In the genomic region with DNA sequence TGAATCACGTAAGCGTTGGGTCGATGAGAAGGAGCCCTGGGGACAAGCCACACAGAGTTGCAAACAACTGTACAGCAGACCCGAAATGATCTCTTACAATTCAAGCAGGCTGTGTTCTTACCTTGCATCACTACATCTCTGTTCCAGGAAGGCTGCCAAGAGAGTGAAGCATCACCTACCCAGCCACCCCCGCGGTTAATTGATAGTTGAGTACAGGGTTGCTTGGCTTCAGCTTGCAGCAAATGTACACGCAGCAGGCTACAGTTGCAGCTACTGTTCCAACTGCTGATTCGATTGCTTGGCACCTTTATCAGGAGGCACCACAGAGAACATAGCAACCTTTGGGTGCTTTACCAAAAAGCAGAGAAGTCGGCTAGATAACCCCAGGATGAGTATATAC, we compare ENCODE assay signal across 20 mouse cellular contexts.
DNase-seq lines count a peak whose midpoint lies in the region; ATAC-seq and TF ChIP-seq lines count a peak whose summit lies in the region.
"Had no signal": no experiment of that assay in that cellular context is flagged by ENCODE, and none has a peak within 500 bp of the region (broad histone marks: within the 10 kb centered on the region; RNA-seq: fewer than 3 reads in every experiment).

No protein-coding gene starts in this region.

- WGBS in hindbrain, postnatal 0 days = 75% methylated on average over 9 of the region's 9 CpGs
- WGBS in hindbrain, embryonic 14.5 days = 85% methylated on average over 9 of the region's 9 CpGs

- no peaks in the 10 kb centered on the region for H3K36me3 ChIP-seq in hindbrain, postnatal 0 days (ENCODE audit: insufficient read depth, low read length)
- H3K36me3 ChIP-seq in hindbrain, embryonic 14.5 days (replicated peaks; ENCODE audit: control insufficient read depth, insufficient read depth) = no peaks in the 10 kb centered on the region
- H3K36me3 ChIP-seq: embryonic facial prominence, embryonic 15.5 days; intestine, embryonic 15.5 days; lung, embryonic 15.5 days; neural tube, embryonic 13.5 days had no signal

- H3K27ac ChIP-seq in hindbrain, postnatal 0 days = no peak overlapping the region
- H3K27ac ChIP-seq in hindbrain, embryonic 14.5 days = no peak overlapping the region
- H3K27ac ChIP-seq: embryonic facial prominence, embryonic 15.5 days; forebrain, embryonic 13.5 days; gastrocnemius, adult 2 months; intestine, embryonic 15.5 days; kidney, postnatal 0 days; left cerebral cortex, adult 2 months; lung, embryonic 15.5 days; neural tube, embryonic 13.5 days; stomach, postnatal 0 days had no signal

- no peak for TF ChIP-seq CTCF in hindbrain, postnatal 0 days (IDR thresholded peaks at IDR 0.05; ENCODE audit: low read depth)

- no peaks in the 10 kb centered on the region for H3K9me3 ChIP-seq in hindbrain, postnatal 0 days (ENCODE audit: low read length)
- H3K9me3 ChIP-seq in hindbrain, embryonic 14.5 days (ENCODE audit: control insufficient read depth, low read length) = no peaks in the 10 kb centered on the region
- H3K9me3 ChIP-seq: embryonic facial prominence, embryonic 15.5 days; forebrain, embryonic 13.5 days; intestine, embryonic 15.5 days; lung, embryonic 15.5 days; neural tube, embryonic 13.5 days had no signal

- DNase-seq in hindbrain, postnatal 0 days (ENCODE audit: low spot score) = peak; percentile 58
- DNase-seq in hindbrain, embryonic 14.5 days (ENCODE audit: low spot score) = no peak
- peak; percentile 37 to 41 for DNase-seq in right cerebral cortex, adult 2 months (ENCODE audit: low spot score in 2 of 2)
- no peak for DNase-seq in right cerebral cortex, postnatal 14 days
- DNase-seq in layer of hippocampus, adult 8-10 months (ENCODE audit: low spot score in 2 of 2) = peak; percentile 37 to 55
- DNase-seq in gastrocnemius, postnatal 14 days = no peak
- DNase-seq in retina, embryonic 14.5 days (ENCODE audit: low spot score) = no peak
- DNase-seq: adrenal gland, adult 2 months; cerebellum, adult 8-10 months; gastrocnemius, adult 2 months; heart, postnatal 14 days had no signal

- H3K4me3 ChIP-seq in hindbrain, postnatal 0 days (ENCODE audit: low read length) = no peak overlapping the region
- no peak overlapping the region for H3K4me3 ChIP-seq in hindbrain, embryonic 14.5 days (replicated peaks; ENCODE audit: low read length)
- H3K4me3 ChIP-seq: embryonic facial prominence, embryonic 15.5 days; forebrain, embryonic 13.5 days; gastrocnemius, adult 2 months; intestine, embryonic 15.5 days; left cerebral cortex, adult 2 months; lung, embryonic 15.5 days; neural tube, embryonic 13.5 days had no signal

- ATAC-seq in hindbrain, postnatal 0 days = no peak
- no peak for ATAC-seq in hindbrain, embryonic 14.5 days (ENCODE audit: low FRiP score)
- ATAC-seq: forebrain, embryonic 13.5 days; intestine, embryonic 15.5 days had no signal

- H3K4me1 ChIP-seq in hindbrain, postnatal 0 days (ENCODE audit: insufficient read depth, low read length) = no peaks in the 10 kb centered on the region
- no peaks in the 10 kb centered on the region for H3K4me1 ChIP-seq in hindbrain, embryonic 14.5 days (replicated peaks; ENCODE audit: control insufficient read depth, insufficient read depth, low read length)
- H3K4me1 ChIP-seq: intestine, embryonic 15.5 days had no signal

- no peak overlapping the region for H3K9ac ChIP-seq in hindbrain, postnatal 0 days (replicated peaks; ENCODE audit: low read length)
- H3K9ac ChIP-seq in hindbrain, embryonic 14.5 days = no peak overlapping the region
- H3K9ac ChIP-seq: embryonic facial prominence, embryonic 15.5 days; forebrain, embryonic 13.5 days; intestine, embryonic 15.5 days; lung, embryonic 15.5 days; neural tube, embryonic 13.5 days had no signal

- H3K27me3 ChIP-seq in hindbrain, postnatal 0 days (ENCODE audit: insufficient read depth, low read length) = no peaks in the 10 kb centered on the region
- H3K27me3 ChIP-seq in hindbrain, embryonic 14.5 days (ENCODE audit: control insufficient read depth, insufficient read depth, low read length) = no peaks in the 10 kb centered on the region
- H3K27me3 ChIP-seq: embryonic facial prominence, embryonic 15.5 days; forebrain, embryonic 13.5 days; intestine, embryonic 15.5 days; lung, embryonic 15.5 days; neural tube, embryonic 13.5 days had no signal

- intact Hi-C loops in gastrocnemius, postnatal 14 days (cut with DNase I; ENCODE audit: low total_unique reads) = no loop called here

- H3K4me2 ChIP-seq in hindbrain, postnatal 0 days (ENCODE audit: low read depth, low read length) = no peak overlapping the region
- H3K4me2 ChIP-seq in hindbrain, embryonic 14.5 days (replicated peaks) = no peak overlapping the region
- H3K4me2 ChIP-seq: embryonic facial prominence, embryonic 15.5 days; forebrain, embryonic 13.5 days; intestine, embryonic 15.5 days; liver, embryonic 11.5 days; lung, embryonic 15.5 days; neural tube, embryonic 13.5 days had no signal

Comparison
In these comparisons a context has a peak if more than half of its experiments do, and no peak if none do; other contexts are left out.
1. DNase-seq: peak in hindbrain, postnatal 0 days (single experiment), right cerebral cortex, adult 2 months (2 of 2) and layer of hippocampus, adult 8-10 months (2 of 2); none in hindbrain, embryonic 14.5 days (single experiment), right cerebral cortex, postnatal 14 days (single experiment), gastrocnemius, postnatal 14 days (single experiment) and retina, embryonic 14.5 days (single experiment).